Mouse (Mus musculus) olfactory bulb, adult 2 months (tissue): Measurements from ENCODE around the gene Csrnp3.

Source experiments
- CTCF ChIP-seq: fragments of 200-500 bp; IDR thresholded peaks from 2 replicates; pipeline ENCODE4 v1.5.1; 2012; ENCODE audit warnings: low read depth, mild to moderate bottlenecking, low read length, moderate library complexity; ENCODE audit not compliant: insufficient read depth
- POLR2A ChIP-seq: fragments of 200-500 bp; IDR thresholded peaks from 2 replicates; pipeline ENCODE4 v1.6.1; 2012; ENCODE audit warnings: mild to moderate bottlenecking, low read depth, low read length, moderate library complexity; ENCODE audit not compliant: insufficient read depth

DNA sequence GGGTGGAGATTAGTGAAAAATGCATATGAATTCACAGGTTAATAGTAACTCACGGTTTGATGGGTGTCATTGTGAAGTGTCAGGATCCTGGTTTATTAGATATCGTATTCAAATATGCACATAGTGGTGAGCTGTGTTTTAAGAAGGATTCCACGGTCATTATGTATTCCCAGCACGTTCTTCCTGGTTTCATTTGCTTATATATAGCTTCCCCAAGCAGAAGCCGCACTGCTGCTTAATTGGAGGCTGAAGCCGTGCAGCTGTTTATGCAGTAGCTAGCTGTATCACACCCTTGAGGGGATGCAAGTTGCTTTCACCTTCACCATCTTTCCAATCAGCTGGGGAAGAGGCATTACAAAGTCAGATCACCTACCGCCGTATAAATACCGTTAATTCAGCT, 111.2 kb downstream of the Csrnp3 start:
- TF ChIP-seq POLR2A (no peak), CTCF (no peak)
